In genomic region chr9:122757614-122758013, GRCm38 (mm10) we compare ENCODE assay signal across 30 mouse cellular contexts. TPM values are rescaled to one million over a fixed set of nuclear protein-coding genes. Genes with fewer than 3 reads are reported as not detected.
DNase-seq lines count a peak whose midpoint lies in the region; ATAC-seq and TF ChIP-seq lines count a peak whose summit lies in the region.
"Had no signal": no experiment of that assay in that cellular context is flagged by ENCODE, and none has a peak within 500 bp of the region (broad histone marks: within the 10 kb centered on the region; RNA-seq: fewer than 3 reads in every experiment).

No protein-coding gene starts in this region.

- H3K27me3 ChIP-seq in lung, embryonic 14.5 days (ENCODE audit: insufficient read depth, low read length), result no peaks in the 10 kb centered on the region
- H3K27me3 ChIP-seq: embryonic facial prominence, embryonic 12.5 days; embryonic facial prominence, embryonic 15.5 days; heart, embryonic 13.5 days; hindbrain, embryonic 12.5 days; hindbrain, embryonic 15.5 days had no signal

- no peaks in the 10 kb centered on the region for H3K9me3 ChIP-seq in lung, embryonic 14.5 days (ENCODE audit: low read depth, low read length)
- H3K9me3 ChIP-seq: embryonic facial prominence, embryonic 12.5 days; embryonic facial prominence, embryonic 15.5 days; heart, embryonic 10.5 days; hindbrain, embryonic 12.5 days; hindbrain, embryonic 15.5 days had no signal

- DNase-seq in heart, adult 11 months, result peak; percentile 41
- no peak for DNase-seq in heart, postnatal 36 days
- DNase-seq in lung, embryonic 14.5 days, result peak; percentile 58
- no peak for DNase-seq in lung, adult 2 months
- DNase-seq in lung, postnatal 10 days, result peak; percentile 25
- no peak for DNase-seq in kidney, adult 11 months
- DNase-seq in spleen, adult 18-20 months, result no peak
- no peak for DNase-seq in testis, postnatal 10 days (ENCODE audit: low spot score)
- DNase-seq: adrenal gland, postnatal 10 days; adrenal gland, postnatal 36 days; cerebellum, adult 18-20 months; cerebellum, adult 9-10 months; cerebellum, postnatal 14 days; gastrocnemius, postnatal 25 days; heart, adult 2 months; heart, postnatal 14 days had no signal

- H3K4me2 ChIP-seq in lung, embryonic 14.5 days, result no peak overlapping the region
- H3K4me2 ChIP-seq: embryonic facial prominence, embryonic 12.5 days; embryonic facial prominence, embryonic 15.5 days; heart, embryonic 13.5 days; hindbrain, embryonic 12.5 days; hindbrain, embryonic 15.5 days had no signal

- no peaks in the 10 kb centered on the region for H3K4me1 ChIP-seq in lung, embryonic 14.5 days (ENCODE audit: insufficient read depth)
- H3K4me1 ChIP-seq in lung, adult 2 months (ENCODE audit: control insufficient read depth, insufficient read depth, low read length), result no peaks in the 10 kb centered on the region
- H3K4me1 ChIP-seq: embryonic facial prominence, embryonic 12.5 days; embryonic facial prominence, embryonic 15.5 days; heart, embryonic 13.5 days; hindbrain, embryonic 12.5 days; hindbrain, embryonic 15.5 days had no signal

- WGBS in lung, embryonic 14.5 days, result 28% methylated on average over 2 of the region's 2 CpGs
- 42% methylated on average over 2 of the region's 2 CpGs for WGBS in lung, adult 2 months

- peak overlapping the region; percentile 73; the same call in 1 of the 2 replicates for H3K27ac ChIP-seq in lung, embryonic 14.5 days (ENCODE audit: low read depth)
- H3K27ac ChIP-seq: embryonic facial prominence, embryonic 12.5 days; embryonic facial prominence, embryonic 15.5 days; heart, adult 2 months; heart, embryonic 10.5 days; heart, embryonic 13.5 days; hindbrain, embryonic 12.5 days; hindbrain, embryonic 15.5 days had no signal

- no peak for TF ChIP-seq CTCF in lung, embryonic 14.5 days (IDR thresholded peaks at IDR 0.05; ENCODE audit: low read depth)
- no peak for TF ChIP-seq CTCF in lung, adult 2 months (IDR thresholded peaks at IDR 0.05; ENCODE audit: insufficient read depth, low read length)

- intact Hi-C loops in heart, postnatal 36 days (cut with DNase I), result no loop called here

- no peaks in the 10 kb centered on the region for H3K36me3 ChIP-seq in lung, embryonic 14.5 days (ENCODE audit: insufficient read depth)
- H3K36me3 ChIP-seq: embryonic facial prominence, embryonic 12.5 days; embryonic facial prominence, embryonic 15.5 days; heart, embryonic 10.5 days; heart, embryonic 13.5 days; hindbrain, embryonic 12.5 days; hindbrain, embryonic 15.5 days had no signal

- H3K9ac ChIP-seq in lung, embryonic 14.5 days, result no peak overlapping the region
- H3K9ac ChIP-seq: embryonic facial prominence, embryonic 12.5 days; embryonic facial prominence, embryonic 15.5 days; heart, embryonic 13.5 days; hindbrain, embryonic 12.5 days; hindbrain, embryonic 15.5 days had no signal

- no peak for TF ChIP-seq POLR2A in lung, adult 2 months (IDR thresholded peaks at IDR 0.05; ENCODE audit: borderline replicate concordance, extremely low read depth, low read depth, low read length)

- ATAC-seq in lung, embryonic 14.5 days (ENCODE audit: insufficient read depth), result peak; percentile 87; the same call in 1 of the 2 replicates
- ATAC-seq: activated CD4-positive, CD25-positive, alpha-beta regulatory T cell, adult 4 months; forebrain, embryonic 14.5 days had no signal

- no peak overlapping the region for H3K4me3 ChIP-seq in lung, embryonic 14.5 days (ENCODE audit: low read depth, low read length)
- no peak overlapping the region for H3K4me3 ChIP-seq in lung, adult 2 months (replicated peaks; ENCODE audit: extremely low read depth, low read depth, low read length)
- H3K4me3 ChIP-seq: embryonic facial prominence, embryonic 12.5 days; embryonic facial prominence, embryonic 15.5 days; heart, adult 2 months; heart, embryonic 10.5 days; heart, embryonic 13.5 days; hindbrain, embryonic 12.5 days; hindbrain, embryonic 15.5 days had no signal

RNA-seq across cellular contexts. Expression of gene Topaz1, which starts 10.5 kb away (rescaled TPM):
- not detected for total RNA-seq in heart, postnatal 36 days (2021)
- polyA plus RNA-seq in lung, embryonic 14.5 days (2014; fragmentation: Nextera tagmentation; extraction: Ambion mirVana), result 0.09 TPM in 1 of 2 replicates, not detected in the other
- polyA plus RNA-seq in lung, adult 2 months (2012; rRNA removed), result 0.02 TPM in 1 of 2 replicates, not detected in the other
- total RNA-seq: adrenal gland, adult 18-20 months; adrenal gland, postnatal 10 days; adrenal gland, postnatal 36 days; common myeloid progenitor, adult 5-6 weeks; gastrocnemius, adult 8-10 months; gastrocnemius, postnatal 25 days; heart, adult 2 months; heart, postnatal 14 days; hematopoietic stem cell, adult 5-6 weeks had no signal
- polyA plus RNA-seq: embryonic facial prominence, embryonic 12.5 days; embryonic facial prominence, embryonic 15.5 days; forebrain, embryonic 11.5 days; forebrain, embryonic 14.5 days; heart, adult 2 months; heart, embryonic 13.5 days; heart, embryonic 16.5 days; hindbrain, embryonic 12.5 days; hindbrain, embryonic 15.5 days had no signal

RNA-seq across cellular contexts. Expression of gene Tcaim, which starts 47.7 kb away (rescaled TPM):
- total RNA-seq in heart, postnatal 36 days (2021), result 10 to 100 TPM; 50.0 to 58.1 TPM
- polyA plus RNA-seq in lung, embryonic 14.5 days (2014; fragmentation: Nextera tagmentation; extraction: Ambion mirVana), result 5.7 and 6.6 TPM in 2 replicates
- polyA plus RNA-seq in lung, adult 2 months (2012; rRNA removed), result 2.8 and 3.9 TPM in 2 replicates

Comparison
In these comparisons a context has a peak if more than half of its experiments do, and no peak if none do; other contexts are left out.
1. DNase-seq: peak in heart, adult 11 months (single experiment), lung, embryonic 14.5 days (single experiment) and lung, postnatal 10 days (single experiment); none in heart, postnatal 36 days (0 of 2), lung, adult 2 months (single experiment), kidney, adult 11 months (single experiment), spleen, adult 18-20 months (0 of 2) and testis, postnatal 10 days (single experiment).